Mouse (Mus musculus) limb, embryonic 11.5 days (tissue): ENCODE data around the gene Vcl. TPM values are rescaled to one million over a fixed set of nuclear protein-coding genes. Genes with fewer than 3 reads are reported as not detected.

ENCODE experiments used
- polyA plus RNA-seq: library from polyadenylated mRNA; unstranded; fragments of >200 nt; fragmentation: Nextera tagmentation; extraction: Ambion mirVana; gene quantifications from 2 replicates; pipeline ENCODE4 v1.2.1, GENCODE M21; 2014

The Vcl gene
- polyA plus RNA-seq, 1 experiment from 2014 or later, result 45.6 TPM

Other genes starting within 250 kb of the Vcl start
- 18.3 and 18.8 TPM in 2 replicates for gene Fut11, start 234.4 kb upstream of the Vcl start, polyA plus RNA-seq
- gene Chchd1, start 226.4 kb upstream of the Vcl start, polyA plus RNA-seq, result 254 and 255 TPM in 2 replicates
- 27.2 and 28.0 TPM in 2 replicates for gene Zswim8, start 221.8 kb upstream of the Vcl start, polyA plus RNA-seq
- gene Ndst2, start 194.8 kb upstream of the Vcl start, polyA plus RNA-seq, result 25.6 and 33.4 TPM in 2 replicates
- gene Camk2g, start 135.3 kb upstream of the Vcl start, polyA plus RNA-seq, result 57.9 and 60.2 TPM in 2 replicates
- 0.69 and 1.0 TPM in 2 replicates for gene Plau, start 92.7 kb upstream of the Vcl start, polyA plus RNA-seq
- gene Ap3m1, start 123.1 kb downstream of the Vcl start, polyA plus RNA-seq, result 87.6 and 104 TPM in 2 replicates
- 146 and 149 TPM in 2 replicates for gene Adk, start 123.2 kb downstream of the Vcl start, polyA plus RNA-seq